Mouse (Mus musculus): ENCODE data around the gene Slc22a4.

Gene Slc22a4

GRCm38 (mm10) chr11:54028044-54028951 lies at the start of gene Slc22a4:
Slc22a4 (minus strand) TSS chr11:54028090.
- 6% methylated on average over 61 of the region's 61 CpGs for WGBS

GRCm38 (mm10) chr11:54076101-54076500 lies 48.2 kb upstream of the Slc22a4 start:
- 94% methylated on average over 1 of the region's 1 CpGs for WGBS

GRCm38 (mm10) chr11:54075353-54075752 lies 47.5 kb upstream of the Slc22a4 start:
- 78% methylated on average over 6 of the region's 6 CpGs for WGBS

- 77% methylated on average over 4 of the region's 4 CpGs for WGBS
These were observed 45.4 kb upstream of the Slc22a4 start for GRCm38 (mm10) chr11:54073291-54073690.

GRCm38 (mm10) chr11:54071726-54072445 lies 44.0 kb upstream of the Slc22a4 start:
- WGBS, result 88% methylated on average over 5 of the region's 5 CpGs

GRCm38 (mm10) chr11:54068520-54069371 lies 40.9 kb upstream of the Slc22a4 start, which contains the start of gene Pdlim4:
Pdlim4 (minus strand) TSS chr11:54069014.
- 9% methylated on average over 42 of the region's 61 CpGs for WGBS

- 52% methylated on average over 4 of the region's 4 CpGs for WGBS
These were observed 40.2 kb upstream of the Slc22a4 start for GRCm38 (mm10) chr11:54067996-54068519.

- 55% methylated on average over 12 of the region's 12 CpGs for whole genome bisulfite sequencing
These were observed 39.6 kb upstream of the Slc22a4 start for GRCm38 (mm10) chr11:54067318-54067995.

GRCm38 (mm10) chr11:54066400-54066799 lies 38.5 kb upstream of the Slc22a4 start:
- WGBS, result 82% methylated on average over 5 of the region's 5 CpGs

- 80% methylated on average over 4 of the region's 4 CpGs for WGBS
These were observed 38.0 kb upstream of the Slc22a4 start for GRCm38 (mm10) chr11:54065915-54066178.

- 86% methylated on average over 12 of the region's 12 CpGs for WGBS
These were observed 37.4 kb upstream of the Slc22a4 start for GRCm38 (mm10) chr11:54065106-54065914.

GRCm38 (mm10) chr11:54064412-54064978 lies 36.6 kb upstream of the Slc22a4 start:
- WGBS, result 85% methylated on average over 3 of the region's 3 CpGs

- WGBS, result 94% methylated on average over 10 of the region's 10 CpGs
These were observed 35.5 kb upstream of the Slc22a4 start for GRCm38 (mm10) chr11:54063472-54063775.

GRCm38 (mm10) chr11:54062753-54063471 lies 35.0 kb upstream of the Slc22a4 start:
- 69% methylated on average over 9 of the region's 9 CpGs for WGBS

- WGBS, result 60% methylated on average over 12 of the region's 12 CpGs
These were observed 34.3 kb upstream of the Slc22a4 start for GRCm38 (mm10) chr11:54062086-54062752.

GRCm38 (mm10) chr11:54060316-54060715 lies 32.4 kb upstream of the Slc22a4 start:
- WGBS, result 63% methylated on average over 9 of the region's 9 CpGs

GRCm38 (mm10) chr11:54059526-54059925 lies 31.6 kb upstream of the Slc22a4 start:
- 80% methylated on average over 1 of the region's 1 CpGs for WGBS

- WGBS, result 25% methylated on average over 6 of the region's 6 CpGs
These were observed 30.8 kb upstream of the Slc22a4 start for GRCm38 (mm10) chr11:54058643-54059042.

GRCm38 (mm10) chr11:54058056-54058617 lies 30.2 kb upstream of the Slc22a4 start:
- 51% methylated on average over 10 of the region's 10 CpGs for WGBS

Data from cerebral cortex, adult 2 months (tissue).